Mouse (Mus musculus) T-helper 1 cell (primary cell): ENCODE results near the gene Hbp1.

Source experiments
- in situ Hi-C: fragments of 300-600 bp; cut with MboI, MseI; formaldehyde crosslinking; loops from one replicate; pipeline ENCODE4 v1.15.1; 2025; ENCODE audit warnings: high pct_unique_total_duplicates

Hbp1 gene

GRCm38 (mm10) chr12:31950659-31951031 is 310 bp upstream of the Hbp1 start:
- in situ Hi-C loops = no loop called here

DNA sequence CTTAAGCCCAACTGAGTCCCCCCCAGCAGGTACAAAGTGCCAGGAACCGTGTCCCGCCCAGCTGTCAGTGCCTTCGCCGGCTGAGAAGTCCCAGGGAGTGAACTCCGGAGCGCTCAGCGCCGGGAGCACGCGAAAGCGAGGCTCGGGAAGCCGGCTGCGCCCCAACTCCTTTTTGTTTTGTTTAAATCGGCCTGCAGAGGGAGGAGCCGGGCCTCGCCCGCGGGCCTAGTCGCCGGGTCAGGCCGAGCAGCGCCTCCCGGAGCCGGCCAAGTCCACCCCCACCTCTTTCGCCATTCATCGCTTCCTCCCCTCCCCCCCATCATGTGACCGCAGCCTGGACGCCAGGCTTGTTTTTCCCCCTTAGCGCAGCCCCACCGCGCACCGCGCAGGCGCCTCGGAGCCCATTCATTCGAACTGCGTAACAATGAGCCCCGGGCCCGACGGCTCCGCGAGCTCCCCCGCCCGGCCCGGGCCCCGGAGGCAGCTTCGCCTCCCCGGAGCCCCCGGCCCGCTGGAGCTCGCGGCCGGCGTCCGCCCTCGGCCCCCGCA is 1.1 kb downstream of the Hbp1 start:
- in situ Hi-C loops = no loop called here

DNA sequence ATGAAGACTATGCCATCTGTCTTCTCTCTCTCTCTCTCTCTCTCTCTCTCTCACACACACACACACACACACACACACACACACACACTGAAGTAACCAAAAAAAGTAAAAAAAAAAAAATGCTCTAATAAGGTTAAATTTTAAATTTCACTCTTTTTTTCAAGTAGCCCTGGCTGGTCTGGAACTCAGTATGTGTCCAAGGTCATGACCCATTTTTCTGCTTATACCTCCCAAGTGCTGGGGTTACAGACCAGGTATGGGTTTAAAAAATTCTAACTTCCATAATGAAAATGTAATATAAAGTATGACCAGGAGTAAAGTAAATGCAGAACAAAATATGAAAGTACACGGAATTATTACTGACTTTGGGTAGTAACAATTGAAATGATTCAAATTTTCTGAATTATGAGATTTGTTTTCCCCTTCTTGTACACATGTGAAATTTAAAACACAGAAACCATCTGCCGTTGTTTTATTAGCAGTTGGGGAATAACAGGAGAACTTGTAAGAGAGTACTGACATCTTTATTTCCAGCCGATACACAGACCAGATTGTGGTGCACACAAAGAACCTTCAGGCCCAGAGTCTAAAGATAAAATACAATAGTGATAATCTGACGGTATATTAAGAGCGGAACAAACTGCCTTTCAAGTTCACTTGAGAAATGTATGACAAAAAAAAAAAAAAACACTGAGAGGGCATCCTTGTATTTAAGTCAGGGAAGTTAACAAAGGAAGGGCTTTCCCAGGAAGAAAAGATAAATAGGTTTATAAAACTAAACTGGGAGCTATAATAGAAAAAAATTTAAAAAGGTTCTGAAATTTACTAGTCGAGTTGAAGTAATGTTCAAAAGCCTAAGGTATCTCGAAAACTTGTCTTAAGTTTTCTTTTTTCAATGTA is 2.0 kb downstream of the Hbp1 start:
- in situ Hi-C loops = no loop called here

DNA sequence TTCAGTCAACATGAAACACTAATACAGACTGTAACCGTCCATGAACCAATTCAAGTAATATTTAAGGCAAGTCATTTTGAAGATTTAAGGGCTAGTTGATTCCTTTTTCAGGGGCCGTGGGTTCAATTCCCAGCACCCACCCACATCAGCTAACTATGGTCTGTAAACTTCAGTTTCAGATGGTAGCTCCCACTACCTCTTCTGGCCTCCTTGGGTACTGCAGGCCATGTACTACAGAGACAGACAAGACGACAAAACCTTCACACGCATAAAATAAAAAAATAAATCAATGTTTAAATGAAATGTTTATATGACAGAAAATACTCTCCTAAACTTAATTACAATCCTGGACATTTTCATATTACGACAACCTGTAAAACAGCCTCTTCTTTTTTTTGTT is 2.9 kb downstream of the Hbp1 start:
- in situ Hi-C loops = no loop called here

GRCm38 (mm10) chr12:31944405-31944804 is 5.9 kb downstream of the Hbp1 start:
- in situ Hi-C loops = no loop called here

DNA sequence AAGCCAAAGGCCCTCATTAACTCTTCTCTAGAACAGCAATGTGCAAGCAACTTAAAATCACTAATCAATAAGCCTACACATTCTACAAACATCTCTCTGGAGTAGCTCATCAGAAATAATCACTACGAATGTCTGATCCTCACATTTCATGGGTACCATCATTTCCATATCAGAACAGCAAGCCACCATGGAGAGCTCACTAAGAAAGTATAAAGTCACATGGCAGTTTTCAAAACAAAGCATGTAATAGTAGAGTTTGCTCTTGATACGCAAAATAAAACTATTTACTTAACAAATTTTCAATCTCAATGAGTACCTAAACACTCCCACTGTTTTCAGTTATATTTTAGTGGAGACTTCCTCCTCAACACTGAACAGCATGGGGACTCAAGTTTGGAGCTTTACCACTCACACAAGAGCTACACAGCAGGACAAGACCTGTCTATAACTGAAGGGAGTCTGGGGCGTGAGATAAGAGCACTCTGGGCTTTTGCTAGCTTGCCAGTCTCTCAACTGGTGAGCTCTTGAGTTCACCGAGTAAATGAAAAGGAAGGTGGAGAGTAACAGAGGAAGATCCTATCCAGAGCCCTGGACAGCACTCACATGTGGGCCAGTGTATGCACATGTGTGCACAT is 7.2 kb downstream of the Hbp1 start:
- in situ Hi-C loops = no loop called here

DNA sequence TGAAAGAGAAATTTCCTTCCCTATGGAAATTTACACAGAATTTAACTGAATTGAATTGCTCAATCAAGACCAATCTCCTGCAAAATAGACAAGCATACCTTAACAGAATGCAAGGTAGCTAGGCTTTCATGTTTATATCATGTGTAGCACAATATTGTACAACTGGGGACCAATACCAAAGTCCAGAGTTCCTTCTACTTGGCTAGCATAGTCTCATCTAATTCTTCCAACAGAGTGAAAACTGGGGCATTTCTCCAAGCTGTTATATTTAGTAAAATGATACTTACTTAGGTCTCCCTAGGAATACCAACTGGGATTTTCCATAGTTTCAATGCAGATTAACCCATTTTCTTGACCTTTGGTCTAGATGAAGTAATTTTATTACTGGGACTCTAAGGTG is 11.3 kb downstream of the Hbp1 start:
- in situ Hi-C loops = no loop called here

GRCm38 (mm10) chr12:31938391-31938997 is 11.8 kb downstream of the Hbp1 start:
- in situ Hi-C loops = no loop called here

DNA sequence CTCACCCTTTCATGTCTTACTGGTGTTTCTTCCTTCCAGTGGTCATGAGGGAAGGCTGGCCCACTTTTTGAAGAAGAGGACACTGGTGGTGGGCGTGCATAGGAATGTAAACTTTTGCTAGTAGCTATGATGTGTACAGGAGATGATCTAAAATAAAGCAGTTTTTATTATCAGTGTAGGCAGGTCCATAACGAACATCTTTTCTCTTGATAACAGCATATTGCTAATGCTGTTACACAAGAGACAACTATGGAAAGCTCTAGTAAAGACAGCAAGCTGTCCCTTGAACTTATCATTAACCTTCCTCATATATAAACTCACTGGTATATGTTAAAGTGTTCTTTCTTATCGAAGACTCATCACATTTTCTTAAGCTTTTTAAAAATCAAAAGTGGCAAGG is 12.7 kb downstream of the Hbp1 start:
- in situ Hi-C loops = no loop called here

GRCm38 (mm10) chr12:31936657-31937300 is 13.6 kb downstream of the Hbp1 start:
- in situ Hi-C loops = no loop called here

DNA sequence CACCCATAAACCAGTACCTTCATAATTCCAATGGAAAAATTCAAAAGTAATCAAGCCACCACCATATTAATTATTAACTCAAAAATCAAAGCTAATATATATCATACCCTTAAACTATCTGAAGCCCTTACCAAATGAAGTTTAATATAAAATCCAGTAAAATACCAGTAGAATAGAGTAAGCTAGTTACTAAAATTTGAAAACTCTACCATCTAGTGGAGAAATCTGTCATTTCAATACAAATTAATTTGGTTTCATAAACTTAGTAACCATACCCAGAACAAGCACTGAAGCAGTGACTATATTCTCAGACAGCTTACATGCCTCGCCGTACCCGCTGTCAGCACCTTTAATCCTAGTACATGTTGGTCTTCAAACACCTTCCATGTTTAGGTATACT is 18.5 kb downstream of the Hbp1 start:
- in situ Hi-C loops = no loop called here

GRCm38 (mm10) chr12:31928498-31928897 is 21.8 kb downstream of the Hbp1 start:
- in situ Hi-C loops = no loop called here

DNA sequence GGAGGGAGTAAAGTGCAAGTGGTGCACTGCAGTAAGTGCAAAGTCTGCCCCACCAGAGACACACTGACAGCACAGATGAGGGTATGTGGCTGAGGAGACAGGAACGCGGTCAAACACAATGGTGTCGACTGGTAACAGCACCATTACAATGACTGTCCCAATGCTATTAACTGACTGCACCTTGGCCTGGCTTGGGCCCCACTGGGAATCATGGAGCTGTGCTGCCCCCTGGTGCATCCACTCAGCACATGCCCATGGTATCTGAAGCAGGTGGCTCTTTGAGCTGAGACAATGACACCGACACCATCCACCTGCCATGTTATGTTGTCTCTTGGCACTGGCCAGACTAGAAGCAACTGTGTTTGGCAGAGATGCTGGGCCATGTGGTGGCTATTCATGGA is 23.7 kb downstream of the Hbp1 start:
- in situ Hi-C loops = no loop called here

- in situ Hi-C loops = no loop called here
Measured at GRCm38 (mm10) chr12:31925343-31925742, 25.0 kb downstream of the Hbp1 start.

GRCm38 (mm10) chr12:31924135-31924534 is 26.2 kb downstream of the Hbp1 start:
- in situ Hi-C loops = loop anchor here (5.0 kb wide), 1 partner anchor 417 kb away; no protein-coding TSS in a partner anchor

- in situ Hi-C loops = loop anchor here (5.0 kb wide), 1 partner anchor 413 kb away; no protein-coding TSS in a partner anchor
Measured at GRCm38 (mm10) chr12:31920464-31921405, 29.6 kb downstream of the Hbp1 start.

DNA sequence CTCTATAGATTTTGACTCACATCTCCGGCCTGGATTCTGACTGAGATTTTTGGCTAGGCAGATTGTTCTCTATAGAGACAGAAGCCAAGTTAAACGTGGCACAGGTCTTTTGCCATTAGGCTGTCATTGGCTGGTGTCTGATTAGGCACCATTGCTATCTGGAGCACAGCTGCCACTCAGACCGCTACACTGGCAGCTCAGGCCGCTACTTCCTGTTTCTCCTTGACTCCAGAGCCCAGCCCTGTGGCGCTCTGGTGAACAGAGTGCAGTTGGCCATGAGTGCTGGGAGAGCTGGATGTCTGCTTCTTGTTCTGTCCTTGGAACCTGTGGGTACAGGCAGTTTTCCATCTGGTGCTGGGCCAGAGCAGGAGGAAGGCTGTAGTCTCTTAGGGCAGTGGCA is 33.1 kb downstream of the Hbp1 start:
- in situ Hi-C loops = no loop called here

- in situ Hi-C loops = no loop called here
Measured at GRCm38 (mm10) chr12:31916691-31917090, 33.6 kb downstream of the Hbp1 start.

DNA sequence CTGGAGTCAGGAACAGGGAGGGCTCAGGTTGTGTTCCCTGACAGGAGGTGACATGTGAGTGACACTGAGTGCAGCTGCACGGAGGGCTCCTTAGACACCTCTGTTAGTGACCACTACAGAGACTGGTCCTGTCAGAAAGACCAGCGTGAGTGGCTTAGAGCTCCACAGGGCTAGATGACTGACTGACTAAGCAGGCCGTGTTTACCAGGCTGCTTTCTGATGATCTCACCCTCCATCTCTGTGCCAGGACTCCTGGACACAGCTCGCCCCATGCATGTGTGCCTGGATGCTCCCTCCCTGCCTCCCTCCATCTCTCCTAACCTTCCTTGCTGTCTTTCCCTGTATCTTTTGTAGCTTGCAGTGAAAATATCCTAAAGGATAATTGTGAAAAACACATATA is 36.7 kb downstream of the Hbp1 start:
- in situ Hi-C loops = no loop called here

DNA sequence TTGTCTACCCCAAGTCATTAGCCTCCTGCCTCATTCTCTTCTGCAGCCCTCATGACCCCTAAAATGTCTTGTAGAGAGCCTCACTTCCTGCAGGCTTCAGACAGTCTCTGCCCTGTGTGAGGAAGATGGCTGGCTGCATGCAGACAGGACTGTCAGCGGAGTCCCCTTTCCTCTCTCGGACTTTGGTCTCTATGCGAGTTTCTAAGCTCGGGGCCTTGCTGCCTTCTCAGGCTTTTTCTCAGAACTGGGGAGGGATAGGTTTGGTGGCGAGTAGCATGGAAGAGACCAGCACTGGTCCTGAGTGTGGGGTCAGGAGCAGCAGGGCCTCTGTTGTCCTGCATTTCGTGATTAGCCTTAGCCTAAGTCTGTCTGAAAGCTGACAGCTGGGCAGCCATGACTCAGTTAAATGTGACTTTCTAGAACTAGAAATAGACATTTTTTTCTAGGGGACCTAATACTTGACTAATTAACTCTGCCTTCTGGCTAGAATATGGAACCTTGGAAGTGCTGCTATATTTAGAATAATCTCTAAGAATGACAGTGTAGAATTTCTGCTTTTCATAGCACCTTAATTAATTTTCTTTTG is 37.3 kb downstream of the Hbp1 start:
- in situ Hi-C loops = no loop called here
